Mouse (Mus musculus) midbrain, embryonic 16.5 days (tissue): ENCODE results near the gene Chrd. TPM values are rescaled to one million over a fixed set of nuclear protein-coding genes. Genes with fewer than 3 reads are reported as not detected.

Source experiments
- ATAC-seq: fragments of 200-750 bp; cut with Nextera tagmentation; 2 replicates; pipeline ENCODE4 v1.8.0; 2017; ENCODE audit warnings: moderate TSS enrichment
- H3K27ac ChIP-seq: fragments of 300-500 bp; sonication (generic); 2 replicates; pipeline ENCODE4 v1.5.1; 2014; ENCODE audit warnings: mild to moderate bottlenecking, low read length, mixed read lengths
- H3K27me3 ChIP-seq: fragments of 300-500 bp; sonication (generic); 2 replicates; pipeline ENCODE4 v1.6.1; 2014; ENCODE audit warnings: low read depth, low read length, mixed read lengths; ENCODE audit not compliant: control insufficient read depth, insufficient read depth
- H3K36me3 ChIP-seq: fragments of 300-500 bp; sonication (generic); 2 replicates; pipeline ENCODE4 v1.6.1; 2014; ENCODE audit warnings: mild to moderate bottlenecking, low read length, moderate library complexity, mixed read lengths; ENCODE audit not compliant: control insufficient read depth, insufficient read depth
- H3K4me1 ChIP-seq: fragments of 300-500 bp; sonication (generic); 2 replicates; pipeline ENCODE4 v1.6.1; 2014; ENCODE audit warnings: mild to moderate bottlenecking, low read length, mixed read lengths; ENCODE audit not compliant: control insufficient read depth, insufficient read depth
- H3K4me2 ChIP-seq: fragments of 300-500 bp; sonication (generic); 2 replicates; pipeline ENCODE4 v1.6.1; 2014; ENCODE audit warnings: mild to moderate bottlenecking, low read length, mixed read lengths
- H3K4me3 ChIP-seq: fragments of 300-500 bp; sonication (generic); 2 replicates; pipeline ENCODE4 v1.5.1; 2014; ENCODE audit warnings: low read depth, mild to moderate bottlenecking, low read length, moderate library complexity, mixed read lengths
- H3K9ac ChIP-seq: fragments of 300-500 bp; sonication (generic); 2 replicates; pipeline ENCODE4 v1.6.1; 2014; ENCODE audit warnings: low read depth, low read length, mixed read lengths
- H3K9me3 ChIP-seq: fragments of 300-500 bp; sonication (generic); replicated peaks from 2 replicates; pipeline ENCODE4 v1.6.1; 2014; ENCODE audit warnings: mild to moderate bottlenecking, low read length, mixed read lengths; ENCODE audit not compliant: control insufficient read depth, poor library complexity, severe bottlenecking
- WGBS: fragments of 180-500 bp; shearing (Covaris S2); extraction: QIAGEN DNeasy Blood & Tissue Kit; methylation state at CpG from one replicate; pipeline ENCODE4 v1.1.7; 2014; 5-methylcytosine and 5-hydroxymethylcytosine counted together
- polyA plus RNA-seq: library from polyadenylated mRNA; unstranded; fragments of >200 nt; fragmentation: Nextera tagmentation; extraction: Ambion mirVana; gene quantifications from 2 replicates; pipeline ENCODE4 v1.2.1, GENCODE M21; 2015

The Chrd gene
- 3.7 and 4.5 TPM in 2 replicates for polyA plus RNA-seq

- Histone ChIP-seq H3K4me3 (peak within 1 kb of the TSS; percentile 86), H3K9ac (peak within 1 kb of the TSS; percentile 92), H3K4me1 (peaks cover 14% of the 10 kb centered on the region), H3K27ac (peak within 1 kb of the TSS; percentile 73), H3K36me3 (0 out of 2 replicates have a peak, but pooled peaks cover 3% of the 10 kb centered on the region), H3K27me3 (peaks cover 13% of the 10 kb centered on the region), H3K4me2 (peak within 1 kb of the TSS; percentile 95), H3K9me3 (no peaks in the 10 kb centered on the region)
- under 1% methylated on average over 58 of the region's 70 CpGs for WGBS
- peak; percentile 71 for ATAC-seq
Observed at GRCm38 (mm10) chr16:20732925-20733730, at the start of gene Chrd. TSS of gene Chrd (plus strand) at chr16:20733127.

GRCm38 (mm10) chr16:20690774-20691173, 42.2 kb upstream of the Chrd start:
- ATAC-seq, result no peak
- H3K27ac ChIP-seq, result no peak overlapping the region
- H3K9ac ChIP-seq, result no peak overlapping the region
- no peak overlapping the region for H3K4me2 ChIP-seq
- no peaks in the 10 kb centered on the region for H3K27me3 ChIP-seq
- H3K4me3 ChIP-seq, result no peak overlapping the region
- WGBS, result 93% methylated on average over 3 of the region's 3 CpGs
- H3K9me3 ChIP-seq, result no peaks in the 10 kb centered on the region
- H3K4me1 ChIP-seq, result peaks cover 23% of the 10 kb centered on the region
- peaks cover 50% of the 10 kb centered on the region for H3K36me3 ChIP-seq

GRCm38 (mm10) chr16:20691617-20692016, 41.3 kb upstream of the Chrd start:
- 86% methylated on average over 1 of the region's 1 CpGs for WGBS
- H3K36me3 ChIP-seq, result peaks cover 43% of the 10 kb centered on the region
- no peak overlapping the region for H3K27ac ChIP-seq

GRCm38 (mm10) chr16:20692241-20692965, 40.5 kb upstream of the Chrd start:
- Histone ChIP-seq H3K4me3 (peak overlapping the region; percentile 73), H3K9ac (peak overlapping the region; percentile 89; the same call in 1 of the 2 replicates), H3K4me2 (peak overlapping the region; percentile 75), H3K4me1 (peaks cover 32% of the 10 kb centered on the region), H3K36me3 (peaks cover 36% of the 10 kb centered on the region), H3K9me3 (no peaks in the 10 kb centered on the region), H3K27ac (peak overlapping the region; percentile 98), H3K27me3 (no peaks in the 10 kb centered on the region)
- ATAC-seq, result peak; percentile 0; the same call in 1 of the 2 replicates
- WGBS, result 38% methylated on average over 16 of the region's 16 CpGs

More at GRCm38 (mm10) chr16:20691617-20692016, 41.3 kb upstream of the Chrd start:
- Histone ChIP-seq H3K4me1 (peaks cover 30% of the 10 kb centered on the region), H3K9ac (no peak overlapping the region), H3K4me3 (no peak overlapping the region), H3K9me3 (no peaks in the 10 kb centered on the region), H3K27me3 (no peaks in the 10 kb centered on the region), H3K4me2 (no peak overlapping the region)
- ATAC-seq, result no peak

DNA sequence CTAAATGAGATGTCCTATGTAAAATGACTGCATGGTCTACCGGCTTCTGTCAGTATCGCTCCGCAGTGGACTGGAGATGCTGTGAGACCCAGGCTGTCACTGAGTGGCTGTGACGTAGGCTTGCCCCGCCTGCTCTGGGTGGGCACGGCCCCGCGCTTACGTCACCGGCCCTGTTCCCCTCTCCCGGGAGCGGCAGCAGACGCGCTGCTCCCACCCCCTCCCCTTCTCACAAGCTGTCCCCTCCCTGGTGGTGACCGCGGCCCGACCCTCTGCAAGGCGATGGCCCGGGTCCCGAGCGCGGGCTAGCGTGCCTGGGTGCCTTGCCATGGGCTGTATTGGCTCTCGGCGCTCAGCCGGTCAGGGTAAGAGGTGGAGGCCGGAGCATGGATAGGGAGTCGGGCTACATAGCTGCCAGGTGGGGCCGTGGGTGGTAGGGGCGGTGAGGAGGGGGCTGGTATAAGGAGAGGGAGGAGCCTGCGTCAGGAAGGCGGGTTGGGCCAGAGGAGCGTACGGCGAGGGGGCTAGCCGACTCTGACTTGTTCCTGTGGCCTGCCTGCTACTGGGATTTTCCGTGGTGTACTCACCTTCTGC, 39.7 kb upstream of the Chrd start, which contains the start of gene Fam131a:
Gene Fam131a (plus strand): TSS at position 131 of the 591 bp plus-strand sequence.
- ATAC-seq, result peak; percentile 95
- WGBS, result under 1% methylated on average over 37 of the region's 37 CpGs

DNA sequence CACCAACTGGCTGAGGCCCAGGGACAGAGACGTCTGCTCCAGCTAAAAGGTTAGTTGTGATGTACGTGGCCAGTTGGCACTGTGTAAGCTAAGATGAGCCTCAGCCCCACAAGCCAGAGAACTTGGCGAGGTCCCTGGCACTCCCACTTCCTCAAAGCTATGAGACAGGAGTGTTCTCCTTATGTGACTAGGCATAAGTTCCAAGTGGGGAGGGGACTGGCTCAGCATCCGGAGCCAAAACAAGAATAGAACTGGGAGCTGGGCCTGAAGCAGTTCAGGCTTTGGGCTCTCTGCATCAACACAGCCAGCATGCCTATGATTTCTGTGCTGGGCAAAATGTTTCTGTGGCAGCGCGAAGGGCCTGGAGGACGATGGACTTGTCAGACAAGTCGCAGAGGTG, 38.1 kb upstream of the Chrd start:
- no peak for ATAC-seq
- Histone ChIP-seq H3K9ac (no peak overlapping the region), H3K27me3 (no peaks in the 10 kb centered on the region), H3K4me2 (peak overlapping the region; percentile 78; the same call in 1 of the 2 replicates), H3K36me3 (peaks cover 17% of the 10 kb centered on the region), H3K4me1 (peaks cover 32% of the 10 kb centered on the region), H3K9me3 (no peaks in the 10 kb centered on the region), H3K27ac (no peak overlapping the region; the same call in 1 of the 2 replicates), H3K4me3 (no peak overlapping the region)
- 74% methylated on average over 8 of the region's 8 CpGs for WGBS

More for the DNA sequence above, 39.7 kb upstream of the Chrd start, which contains the start of gene Fam131a:
- Histone ChIP-seq H3K4me3 (peak within 1 kb of the TSS; percentile 73), H3K27me3 (no peaks in the 10 kb centered on the region), H3K9me3 (no peaks in the 10 kb centered on the region), H3K4me1 (peaks cover 32% of the 10 kb centered on the region), H3K36me3 (peaks cover 31% of the 10 kb centered on the region), H3K4me2 (peak within 1 kb of the TSS; percentile 75), H3K27ac (peak within 1 kb of the TSS; percentile 98), H3K9ac (peak within 1 kb of the TSS; percentile 89)

DNA sequence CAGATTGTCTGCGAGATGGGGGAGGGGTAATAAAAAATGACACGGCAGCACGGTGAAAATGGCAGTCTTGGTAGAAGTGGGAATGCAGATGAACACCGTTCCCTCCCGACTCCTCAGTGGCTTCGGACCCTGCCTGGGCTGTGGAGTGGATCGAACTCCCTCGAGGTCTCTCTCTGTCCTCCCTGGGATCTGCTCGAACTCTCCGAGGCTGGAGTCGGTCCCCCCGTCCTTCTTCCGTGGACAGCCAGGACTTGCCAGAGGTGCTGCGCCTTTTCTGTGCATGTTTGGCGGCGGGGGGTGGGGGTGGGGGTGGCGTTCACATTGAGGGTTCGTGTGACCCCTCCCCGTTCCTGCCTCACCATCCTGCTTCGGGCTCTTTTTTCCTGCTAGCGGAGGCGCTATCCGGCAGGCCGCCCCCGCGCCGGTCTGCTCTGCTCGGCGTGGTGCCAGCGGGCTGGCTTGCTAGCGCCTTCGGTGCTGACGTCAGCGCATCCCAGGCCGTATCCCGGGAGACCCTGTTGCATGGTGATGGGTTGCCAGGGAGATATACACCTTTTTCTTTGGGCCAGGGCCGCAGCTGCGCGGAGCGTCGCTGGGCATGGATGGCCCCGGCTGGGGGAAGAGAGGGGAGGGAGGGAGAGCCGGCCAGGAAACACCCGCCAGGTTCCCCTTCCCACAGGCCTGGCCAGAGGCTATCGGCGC, 37.2 kb upstream of the Chrd start:
- H3K9me3 ChIP-seq, result no peaks in the 10 kb centered on the region
- peak overlapping the region; percentile 48 for H3K4me3 ChIP-seq
- under 1% methylated on average over 46 of the region's 46 CpGs for WGBS
- H3K4me1 ChIP-seq, result peaks cover 32% of the 10 kb centered on the region
- peak overlapping the region; percentile 78 for H3K4me2 ChIP-seq
- peak overlapping the region; percentile 87 for H3K27ac ChIP-seq
- H3K36me3 ChIP-seq, result peaks cover 12% of the 10 kb centered on the region; the same call in 1 of the 2 replicates
- ATAC-seq, result peak; percentile 83
- H3K27me3 ChIP-seq, result no peaks in the 10 kb centered on the region
- peak overlapping the region; percentile 76 for H3K9ac ChIP-seq

GRCm38 (mm10) chr16:20699266-20699665, 33.7 kb upstream of the Chrd start:
- H3K4me1 ChIP-seq, result peaks cover 31% of the 10 kb centered on the region
- ATAC-seq, result no peak
- WGBS, result 84% methylated on average over 5 of the region's 5 CpGs

More at GRCm38 (mm10) chr16:20699266-20699665, 33.7 kb upstream of the Chrd start:
- H3K27ac ChIP-seq, result no peak overlapping the region
- no peak overlapping the region for H3K4me3 ChIP-seq
- H3K27me3 ChIP-seq, result no peaks in the 10 kb centered on the region
- H3K36me3 ChIP-seq, result peaks cover 7% of the 10 kb centered on the region; the same call in 1 of the 2 replicates
- H3K9me3 ChIP-seq, result no peaks in the 10 kb centered on the region
- no peak overlapping the region for H3K4me2 ChIP-seq
- no peak overlapping the region for H3K9ac ChIP-seq
